Mouse (Mus musculus) granulocyte monocyte progenitor cell, adult 5-6 weeks (primary cell): ENCODE results near the gene Olfr594. TPM values are rescaled to one million over a fixed set of nuclear protein-coding genes. Genes with fewer than 3 reads are reported as not detected.
"Not testable (repeated sequence)": the region's sequence is repeated elsewhere in the genome, so short reads cannot be mapped to it uniquely, and the experiment has no call there.

Experiments used
- ATAC-seq: replicated peaks from 2 replicates; pipeline ENCODE4 v1.8.0; 2016; ENCODE audit warnings: mild to moderate bottlenecking, moderate TSS enrichment, inconsistent platforms; ENCODE audit not compliant: poor library complexity, severe bottlenecking
- total RNA-seq, 2 experiments: library from RNA; stranded (forward) in 1 of 2; stranded (reverse) in 1 of 2; fragments of 200-712, 200-1000 nt in 1 of 2; fragments of >200 nt in 1 of 2; fragmentation: Nextera tagmentation in 1 of 2; gene quantifications; 2 replicates each; pipeline ENCODE4 v1.2.3; 2014 to 2017

Gene Olfr594
- total RNA-seq (2014; fragmentation: Nextera tagmentation) (not detected in 2 replicates), total RNA-seq (2017) (not detected in 2 replicates)

- no peak for ATAC-seq
Measured at GRCm38 (mm10) chr7:103216696-103217095, at the start of gene Olfr594. Gene Olfr594, plus strand, starts transcription at chr7:103216996.

- no peak for ATAC-seq
Measured at GRCm38 (mm10) chr7:103169697-103170096, 47.1 kb upstream of the Olfr594 start.

GRCm38 (mm10) chr7:103178240-103178639, 38.6 kb upstream of the Olfr594 start, which contains the start of gene Olfr591:
Gene Olfr591, minus strand, starts transcription at chr7:103178340.
- ATAC-seq = no peak

- ATAC-seq = not testable (repeated sequence)
Measured at GRCm38 (mm10) chr7:103184503-103184902, 32.3 kb upstream of the Olfr594 start, which contains the start of gene Olfr592. Gene Olfr592, plus strand, starts transcription at chr7:103184803.

GRCm38 (mm10) chr7:103211562-103211961, 5.2 kb upstream of the Olfr594 start, which contains the start of gene Olfr593:
Gene Olfr593, plus strand, starts transcription at chr7:103211862.
- ATAC-seq = no peak

GRCm38 (mm10) chr7:103212050-103212449, 4.7 kb upstream of the Olfr594 start:
- peak; percentile 86 for ATAC-seq

GRCm38 (mm10) chr7:103252405-103252804, 35.6 kb downstream of the Olfr594 start, which contains the start of gene Usp17ld:
Gene Usp17ld, minus strand, starts transcription at chr7:103252505.
- ATAC-seq = not testable (repeated sequence)

Other genes starting within 250 kb of the Olfr594 start
- not detected in 2 replicates for gene Olfr577, start 241.1 kb upstream of the Olfr594 start, total RNA-seq (2014; fragmentation: Nextera tagmentation)
- gene Olfr577, start 241.1 kb upstream of the Olfr594 start, total RNA-seq (2017) = not detected in 2 replicates
- not detected in 2 replicates for gene Olfr578, start 227.7 kb upstream of the Olfr594 start, total RNA-seq (2014; fragmentation: Nextera tagmentation)
- gene Olfr578, start 227.7 kb upstream of the Olfr594 start, total RNA-seq (2017) = not detected in 2 replicates
- gene Olfr582, start 179.0 kb upstream of the Olfr594 start, total RNA-seq (2014; fragmentation: Nextera tagmentation) = not detected in 2 replicates
- not detected in 2 replicates for gene Olfr582, start 179.0 kb upstream of the Olfr594 start, total RNA-seq (2017)
- gene Olfr583, start 165.7 kb upstream of the Olfr594 start, total RNA-seq (2014; fragmentation: Nextera tagmentation) = not detected in 2 replicates
- gene Olfr583, start 165.7 kb upstream of the Olfr594 start, total RNA-seq (2017) = not detected in 2 replicates
- gene Olfr584, start 135.1 kb upstream of the Olfr594 start, total RNA-seq (2014; fragmentation: Nextera tagmentation) = not detected in 2 replicates
- not detected in 2 replicates for gene Olfr584, start 135.1 kb upstream of the Olfr594 start, total RNA-seq (2017)
- not detected in 2 replicates for gene Olfr585, start 119.3 kb upstream of the Olfr594 start, total RNA-seq (2014; fragmentation: Nextera tagmentation)
- gene Olfr585, start 119.3 kb upstream of the Olfr594 start, total RNA-seq (2017) = not detected in 2 replicates
- not detected in 2 replicates for gene Olfr586, start 91.4 kb upstream of the Olfr594 start, total RNA-seq (2014; fragmentation: Nextera tagmentation)
- gene Olfr586, start 91.4 kb upstream of the Olfr594 start, total RNA-seq (2017) = not detected in 2 replicates
- not detected in 2 replicates for gene Olfr588-ps1, start 76.1 kb upstream of the Olfr594 start, total RNA-seq (2014; fragmentation: Nextera tagmentation)
- gene Olfr588-ps1, start 76.1 kb upstream of the Olfr594 start, total RNA-seq (2017) = not detected in 2 replicates
- not detected in 2 replicates for gene Olfr589, start 60.6 kb upstream of the Olfr594 start, total RNA-seq (2014; fragmentation: Nextera tagmentation)
- gene Olfr589, start 60.6 kb upstream of the Olfr594 start, total RNA-seq (2017) = not detected in 2 replicates
- gene Olfr591, start 38.7 kb upstream of the Olfr594 start, total RNA-seq (2014; fragmentation: Nextera tagmentation) = not detected in 2 replicates
- not detected in 2 replicates for gene Olfr591, start 38.7 kb upstream of the Olfr594 start, total RNA-seq (2017)
- gene Olfr592, start 32.2 kb upstream of the Olfr594 start, total RNA-seq (2014; fragmentation: Nextera tagmentation) = not detected in 2 replicates
- gene Olfr592, start 32.2 kb upstream of the Olfr594 start, total RNA-seq (2017) = not detected in 2 replicates
- not detected in 2 replicates for gene Olfr593, start 5.1 kb upstream of the Olfr594 start, total RNA-seq (2014; fragmentation: Nextera tagmentation)
- not detected in 2 replicates for gene Olfr593, start 5.1 kb upstream of the Olfr594 start, total RNA-seq (2017)
- gene Usp17ld, start 35.5 kb downstream of the Olfr594 start, total RNA-seq (2014; fragmentation: Nextera tagmentation) = not detected in 2 replicates
- not detected in 2 replicates for gene Usp17ld, start 35.5 kb downstream of the Olfr594 start, total RNA-seq (2017)
- not detected in 2 replicates for gene Olfr596, start 88.7 kb downstream of the Olfr594 start, total RNA-seq (2014; fragmentation: Nextera tagmentation)
- not detected in 2 replicates for gene Olfr596, start 88.7 kb downstream of the Olfr594 start, total RNA-seq (2017)
- gene Olfr597, start 99.3 kb downstream of the Olfr594 start, total RNA-seq (2014; fragmentation: Nextera tagmentation) = not detected in 2 replicates
- not detected in 2 replicates for gene Olfr597, start 99.3 kb downstream of the Olfr594 start, total RNA-seq (2017)
- gene Olfr598, start 106.6 kb downstream of the Olfr594 start, total RNA-seq (2014; fragmentation: Nextera tagmentation) = not detected in 2 replicates
- not detected in 2 replicates for gene Olfr598, start 106.6 kb downstream of the Olfr594 start, total RNA-seq (2017)
- gene Olfr599, start 118.9 kb downstream of the Olfr594 start, total RNA-seq (2014; fragmentation: Nextera tagmentation) = not detected in 2 replicates
- not detected in 2 replicates for gene Olfr599, start 118.9 kb downstream of the Olfr594 start, total RNA-seq (2017)
- gene Olfr600, start 132.7 kb downstream of the Olfr594 start, total RNA-seq (2014; fragmentation: Nextera tagmentation) = not detected in 2 replicates
- not detected in 2 replicates for gene Olfr600, start 132.7 kb downstream of the Olfr594 start, total RNA-seq (2017)
- gene Olfr601, start 145.7 kb downstream of the Olfr594 start, total RNA-seq (2014; fragmentation: Nextera tagmentation) = not detected in 2 replicates
- gene Olfr601, start 145.7 kb downstream of the Olfr594 start, total RNA-seq (2017) = not detected in 2 replicates
- gene Olfr603, start 169.2 kb downstream of the Olfr594 start, total RNA-seq (2014; fragmentation: Nextera tagmentation) = not detected in 2 replicates
- not detected in 2 replicates for gene Olfr603, start 169.2 kb downstream of the Olfr594 start, total RNA-seq (2017)
- not detected in 2 replicates for gene Usp17lc, start 198.1 kb downstream of the Olfr594 start, total RNA-seq (2014; fragmentation: Nextera tagmentation)
- gene Usp17lc, start 198.1 kb downstream of the Olfr594 start, total RNA-seq (2017) = not detected in 2 replicates
- gene Olfr605, start 228.4 kb downstream of the Olfr594 start, total RNA-seq (2014; fragmentation: Nextera tagmentation) = not detected in 2 replicates
- gene Olfr605, start 228.4 kb downstream of the Olfr594 start, total RNA-seq (2017) = not detected in 2 replicates
- gene Olfr606, start 232.1 kb downstream of the Olfr594 start, total RNA-seq (2014; fragmentation: Nextera tagmentation) = not detected in 2 replicates
- gene Olfr606, start 232.1 kb downstream of the Olfr594 start, total RNA-seq (2017) = not detected in 2 replicates
- gene Olfr607, start 247.2 kb downstream of the Olfr594 start, total RNA-seq (2014; fragmentation: Nextera tagmentation) = not detected in 2 replicates
- gene Olfr607, start 247.2 kb downstream of the Olfr594 start, total RNA-seq (2017) = not detected in 2 replicates